Mouse (Mus musculus) lung, postnatal 0 days (tissue): ENCODE measurements around the gene Endou.

Experiments
- CTCF ChIP-seq: IDR thresholded peaks from 2 replicates; pipeline ENCODE4 v1.5.1; 2016; ENCODE audit warnings: antibody characterized with exemption, mild to moderate bottlenecking
- EP300 ChIP-seq: IDR thresholded peaks from 2 replicates; pipeline ENCODE4 v1.6.1; 2016; ENCODE audit warnings: antibody characterized with exemption, mild to moderate bottlenecking, control low read depth

GRCm38 (mm10) chr15:97693411-97693810 is 37.7 kb downstream of the Endou start:
- TF ChIP-seq CTCF (no peak), EP300 (no peak)
